Mouse (Mus musculus) heart, postnatal 0 days (tissue): ENCODE results near the gene Bicd2. TPM values are rescaled to one million over a fixed set of nuclear protein-coding genes. Genes with fewer than 3 reads are reported as not detected.

Experiments
- ATAC-seq: fragments of 200-750 bp; cut with Nextera tagmentation; 2 replicates; pipeline ENCODE4 v1.8.0; 2017; ENCODE audit warnings: low read depth, moderate number of reproducible peaks, moderate library complexity; ENCODE audit not compliant: insufficient read depth
- DNase-seq: peaks from one replicate; pipeline ENCODE4 v3.0.0-alpha.2; 2016; ENCODE audit warnings: low spot score
- H3K27ac ChIP-seq: fragments of 300-500 bp; sonication (generic); 2 replicates; pipeline ENCODE4 v1.5.1; 2014; ENCODE audit warnings: low read depth, mild to moderate bottlenecking
- H3K27me3 ChIP-seq: fragments of 300-500 bp; sonication (generic); 2 replicates; pipeline ENCODE4 v1.6.1; 2014; ENCODE audit warnings: low read length, mixed read lengths; ENCODE audit not compliant: control insufficient read depth, insufficient read depth
- H3K36me3 ChIP-seq: fragments of 300-500 bp; sonication (generic); replicated peaks from 2 replicates; pipeline ENCODE4 v1.6.1; 2014; ENCODE audit warnings: low read length, mixed read lengths; ENCODE audit not compliant: control insufficient read depth, insufficient read depth
- H3K4me1 ChIP-seq: fragments of 300-500 bp; sonication (generic); 2 replicates; pipeline ENCODE4 v1.6.1; 2014; ENCODE audit warnings: antibody characterized with exemption; ENCODE audit not compliant: control insufficient read depth, insufficient read depth
- H3K4me2 ChIP-seq: fragments of 300-500 bp; sonication (generic); 2 replicates; pipeline ENCODE4 v1.6.1; 2014; ENCODE audit warnings: low read depth, mild to moderate bottlenecking, low read length, moderate library complexity
- H3K4me3 ChIP-seq: fragments of 300-500 bp; sonication (generic); 2 replicates; pipeline ENCODE4 v1.5.1; 2014; ENCODE audit warnings: low read depth, low read length
- H3K9ac ChIP-seq: fragments of 300-500 bp; sonication (generic); replicated peaks from 2 replicates; pipeline ENCODE4 v1.6.1; 2014; ENCODE audit warnings: low read depth, low read length, mixed read lengths
- H3K9me3 ChIP-seq: fragments of 300-500 bp; sonication (generic); replicated peaks from 2 replicates; pipeline ENCODE4 v1.6.1; 2016; ENCODE audit warnings: low read length; ENCODE audit not compliant: control insufficient read depth
- CTCF ChIP-seq: IDR thresholded peaks from 2 replicates; pipeline ENCODE4 v1.5.1; 2016; ENCODE audit warnings: antibody characterized with exemption, control low read depth, low read depth
- EP300 ChIP-seq: IDR thresholded peaks from 2 replicates; pipeline ENCODE4 v1.6.1; 2016; ENCODE audit warnings: antibody characterized with exemption, low read depth
- WGBS: fragments of 180-500 bp; shearing (Covaris S2); extraction: QIAGEN DNeasy Blood & Tissue Kit; methylation state at CpG from one replicate; pipeline ENCODE4 v1.1.7; 2014; 5-methylcytosine and 5-hydroxymethylcytosine counted together
- polyA plus RNA-seq: library from polyadenylated mRNA; unstranded; fragments of >200 nt; fragmentation: Nextera tagmentation; extraction: Ambion mirVana; gene quantifications from 2 replicates; pipeline ENCODE4 v1.2.1, GENCODE M21; 2015
- total RNA-seq: library from RNA; depleted of rRNA; stranded (reverse); fragments of >200 nt; gene quantifications from 2 replicates; pipeline ENCODE4 v1.2.3, GENCODE M21; 2014; ENCODE audit warnings: low replicate concordance

Bicd2 gene
- total and polyA plus RNA-seq, 2 experiments from 2014 or later = 43.5 to 54.2 TPM

DNA sequence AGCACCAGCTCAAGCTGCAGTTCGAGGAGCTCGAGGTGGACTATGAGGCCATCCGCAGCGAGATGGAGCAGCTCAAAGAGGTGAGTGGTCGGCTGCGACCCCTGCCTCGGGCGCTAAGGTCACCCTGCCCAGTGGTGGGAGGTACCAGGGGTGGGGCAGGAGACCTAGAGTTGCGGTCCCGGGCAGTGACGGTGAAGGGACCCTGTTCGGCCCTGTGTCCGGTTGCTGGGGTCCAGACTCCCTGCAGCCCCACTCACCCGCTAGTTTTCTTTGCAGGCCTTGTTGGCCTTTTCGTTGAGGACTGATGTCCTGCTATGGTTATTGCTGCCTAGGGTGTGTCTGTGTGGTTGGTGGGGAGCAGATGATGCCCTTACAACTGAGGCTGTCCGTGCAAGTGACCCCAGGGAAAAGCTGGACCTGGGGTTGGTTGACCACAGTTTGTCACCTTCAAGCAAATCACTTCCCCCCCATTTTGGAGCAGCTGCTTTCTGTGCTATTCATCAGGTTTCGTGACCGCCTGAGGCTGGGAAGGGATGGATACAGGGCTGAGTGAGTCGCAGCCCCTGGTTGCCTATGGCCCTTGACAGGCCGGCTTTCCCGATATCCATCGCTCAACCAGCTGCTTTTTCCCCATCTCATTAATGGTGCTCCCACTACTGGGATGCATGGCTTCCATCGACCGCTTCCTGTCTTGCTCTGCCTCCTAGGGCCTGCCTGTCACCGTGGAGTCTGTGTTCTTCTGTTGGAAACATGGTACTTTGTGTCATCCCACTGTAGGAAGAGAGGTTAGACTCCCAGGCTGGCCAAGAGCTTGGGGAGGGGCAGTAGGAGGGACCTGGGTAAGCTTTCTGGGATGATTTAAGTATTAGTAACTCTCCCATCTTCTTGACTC is 692 bp downstream of the Bicd2 start:
- Histone ChIP-seq H3K9ac (peak overlapping the region; percentile 82), H3K4me1 (peaks cover 54% of the 10 kb centered on the region), H3K4me3 (peak overlapping the region; percentile 69), H3K36me3 (no peaks in the 10 kb centered on the region), H3K9me3 (no peaks in the 10 kb centered on the region), H3K27me3 (no peaks in the 10 kb centered on the region), H3K4me2 (peak overlapping the region; percentile 79), H3K27ac (peak overlapping the region; percentile 65)
- no peak for DNase-seq
- 4% methylated on average over 25 of the region's 25 CpGs for WGBS
- TF ChIP-seq EP300 = no peak
- TF ChIP-seq CTCF = no peak
- peak; percentile 1; the same call in 1 of the 2 replicates for ATAC-seq

GRCm38 (mm10) chr13:49342723-49343100 is 1.3 kb downstream of the Bicd2 start:
- Histone ChIP-seq H3K4me1 (peaks cover 60% of the 10 kb centered on the region), H3K36me3 (no peaks in the 10 kb centered on the region), H3K4me2 (peak overlapping the region; percentile 79), H3K9ac (peak overlapping the region; percentile 82), H3K27me3 (no peaks in the 10 kb centered on the region), H3K4me3 (peak overlapping the region; percentile 69), H3K9me3 (no peaks in the 10 kb centered on the region), H3K27ac (0 out of 2 replicates have a peak overlapping the region, but pooled peaks have one; percentile 65)
- ATAC-seq = no peak
- no peak for TF ChIP-seq EP300
- TF ChIP-seq CTCF = no peak
- DNase-seq = no peak

DNA sequence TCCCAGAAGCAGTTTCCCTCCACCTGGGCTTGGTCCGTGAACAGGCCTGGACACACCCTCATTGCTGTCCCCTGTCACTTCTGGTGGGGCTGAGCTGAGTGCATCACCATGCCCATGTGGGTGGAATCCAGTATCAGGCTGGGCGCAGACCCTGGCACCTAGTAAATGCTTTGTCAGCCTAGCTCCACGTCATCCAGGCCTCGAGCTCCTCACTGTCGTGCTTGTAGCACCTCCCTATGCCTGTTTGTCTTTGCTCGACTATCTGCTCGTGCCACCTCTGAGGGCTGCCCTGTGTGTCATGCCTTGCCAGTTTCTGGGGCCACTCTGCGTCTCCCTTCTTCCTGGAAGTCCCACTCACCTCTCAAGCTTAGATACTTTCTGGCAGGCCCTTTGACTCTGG is 3.2 kb downstream of the Bicd2 start:
- Histone ChIP-seq H3K4me3 (peak overlapping the region; percentile 3; the same call in 1 of the 2 replicates), H3K36me3 (no peaks in the 10 kb centered on the region), H3K9ac (no peak overlapping the region), H3K27me3 (no peaks in the 10 kb centered on the region), H3K4me1 (peaks cover 79% of the 10 kb centered on the region), H3K9me3 (no peaks in the 10 kb centered on the region), H3K4me2 (peak overlapping the region; percentile 16; the same call in 1 of the 2 replicates), H3K27ac (peak overlapping the region; percentile 87)
- ATAC-seq = no peak
- TF ChIP-seq CTCF (no peak), EP300 (no peak)
- no peak for DNase-seq
- WGBS = 35% methylated on average over 8 of the region's 8 CpGs

GRCm38 (mm10) chr13:49345476-49345875 is 4.1 kb downstream of the Bicd2 start:
- H3K27me3 ChIP-seq = no peaks in the 10 kb centered on the region
- TF ChIP-seq EP300 (no peak; the same call in none of the 2 replicates), CTCF (no peak)
- no peaks in the 10 kb centered on the region for H3K36me3 ChIP-seq
- 0 out of 2 replicates have a peak overlapping the region, but pooled peaks have one; percentile 16 for H3K4me2 ChIP-seq
- ATAC-seq (peak; percentile 62), DNase-seq (peak; percentile 82)
- H3K9me3 ChIP-seq = no peaks in the 10 kb centered on the region
- WGBS = 19% methylated on average over 2 of the region's 2 CpGs
- H3K4me3 ChIP-seq = no peak overlapping the region
- H3K9ac ChIP-seq = 0 out of 2 replicates have a peak overlapping the region, but pooled peaks have one; percentile 18
- peak overlapping the region; percentile 87 for H3K27ac ChIP-seq
- H3K4me1 ChIP-seq = peaks cover 81% of the 10 kb centered on the region

GRCm38 (mm10) chr13:49348522-49348921 is 7.1 kb downstream of the Bicd2 start:
- 41% methylated on average over 2 of the region's 2 CpGs for WGBS
- TF ChIP-seq EP300 (no peak), CTCF (no peak)
- Histone ChIP-seq H3K4me3 (no peak overlapping the region), H3K4me1 (peaks cover 91% of the 10 kb centered on the region), H3K4me2 (no peak overlapping the region), H3K36me3 (no peaks in the 10 kb centered on the region), H3K9me3 (no peaks in the 10 kb centered on the region), H3K27me3 (no peaks in the 10 kb centered on the region), H3K27ac (peak overlapping the region; percentile 13; the same call in 1 of the 2 replicates), H3K9ac (no peak overlapping the region)
- ATAC-seq (no peak), DNase-seq (no peak)
